Mouse (Mus musculus) hindbrain, embryonic 12.5 days (tissue): ENCODE results near the gene Fkbp4. TPM values are rescaled to one million over a fixed set of nuclear protein-coding genes. Genes with fewer than 3 reads are reported as not detected.

Source experiments
- ATAC-seq: fragments of 200-750 bp; cut with Nextera tagmentation; 2 replicates; pipeline ENCODE4 v1.8.0; 2017; ENCODE audit warnings: moderate TSS enrichment; ENCODE audit not compliant: low FRiP score
- H3K27ac ChIP-seq: fragments of 300-500 bp; sonication (generic); 2 replicates; pipeline ENCODE4 v1.5.1; 2016; ENCODE audit warnings: mild to moderate bottlenecking
- H3K27me3 ChIP-seq: fragments of 300-500 bp; sonication (generic); 2 replicates; pipeline ENCODE4 v1.6.1; 2016; ENCODE audit warnings: mild to moderate bottlenecking
- H3K36me3 ChIP-seq: fragments of 300-500 bp; sonication (generic); 2 replicates; pipeline ENCODE4 v1.6.1; 2016; ENCODE audit warnings: mild to moderate bottlenecking
- H3K4me1 ChIP-seq: fragments of 300-500 bp; sonication (generic); 2 replicates; pipeline ENCODE4 v1.6.1; 2016
- H3K4me2 ChIP-seq: fragments of 300-500 bp; sonication (generic); replicated peaks from 2 replicates; pipeline ENCODE4 v1.6.1; 2016; ENCODE audit warnings: mild to moderate bottlenecking
- H3K4me3 ChIP-seq: fragments of 300-500 bp; sonication (generic); 2 replicates; pipeline ENCODE4 v1.5.1; 2016; ENCODE audit warnings: mild to moderate bottlenecking
- H3K9ac ChIP-seq: fragments of 300-500 bp; sonication (generic); 2 replicates; pipeline ENCODE4 v1.6.1; 2016; ENCODE audit warnings: mild to moderate bottlenecking, moderate library complexity
- H3K9me3 ChIP-seq: fragments of 300-500 bp; sonication (generic); replicated peaks from 2 replicates; pipeline ENCODE4 v1.6.1; 2016; ENCODE audit warnings: mild to moderate bottlenecking
- WGBS: fragments of 180-500 bp; shearing (Covaris S2); methylation state at CpG from one replicate; pipeline ENCODE4 v1.1.7; 2016; 5-methylcytosine and 5-hydroxymethylcytosine counted together
- polyA plus RNA-seq: library from polyadenylated mRNA; unstranded; fragments of >200 nt; fragmentation: Nextera tagmentation; extraction: Ambion mirVana; gene quantifications from 2 replicates; pipeline ENCODE4 v1.2.1, GENCODE M21; 2016

Fkbp4 gene
- 415 and 439 TPM in 2 replicates for polyA plus RNA-seq

- Histone ChIP-seq H3K27ac (peak within 1 kb of the TSS; percentile 94), H3K4me3 (peak within 1 kb of the TSS; percentile 85), H3K4me1 (peaks cover 12% of the 10 kb centered on the region), H3K4me2 (peak within 1 kb of the TSS; percentile 63), H3K9ac (peak within 1 kb of the TSS; percentile 97), H3K27me3 (no peaks in the 10 kb centered on the region), H3K9me3 (no peaks in the 10 kb centered on the region), H3K36me3 (peaks cover 32% of the 10 kb centered on the region)
- WGBS = under 1% methylated on average over 67 of the region's 67 CpGs
- peak; percentile 95 for ATAC-seq
These were observed at the start of gene Fkbp4 for GRCm38 (mm10) chr6:128438317-128438870. TSS of gene Fkbp4 (minus strand) at chr6:128438677.

- no peak for ATAC-seq
- no peak overlapping the region for H3K27ac ChIP-seq
- 92% methylated on average over 11 of the region's 11 CpGs for WGBS
These were observed 49.3 kb upstream of the Fkbp4 start for GRCm38 (mm10) chr6:128487736-128488135.

GRCm38 (mm10) chr6:128479463-128480454 lies 41.3 kb upstream of the Fkbp4 start:
- no peak overlapping the region for H3K4me3 ChIP-seq
- no peak overlapping the region for H3K9ac ChIP-seq
- H3K27me3 ChIP-seq = no peaks in the 10 kb centered on the region
- H3K27ac ChIP-seq = no peak overlapping the region
- peak; percentile 91 for ATAC-seq
- 27% methylated on average over 26 of the region's 26 CpGs for WGBS
- peak overlapping the region; percentile 41 for H3K4me2 ChIP-seq
- H3K4me1 ChIP-seq = 0 out of 2 replicates have a peak, but pooled peaks cover 3% of the 10 kb centered on the region
- H3K36me3 ChIP-seq = no peaks in the 10 kb centered on the region
- no peaks in the 10 kb centered on the region for H3K9me3 ChIP-seq

More at GRCm38 (mm10) chr6:128487736-128488135, 49.3 kb upstream of the Fkbp4 start:
- Histone ChIP-seq H3K9ac (no peak overlapping the region), H3K36me3 (no peaks in the 10 kb centered on the region), H3K9me3 (no peaks in the 10 kb centered on the region), H3K27me3 (no peaks in the 10 kb centered on the region), H3K4me3 (no peak overlapping the region), H3K4me2 (no peak overlapping the region), H3K4me1 (no peaks in the 10 kb centered on the region)

- H3K27ac ChIP-seq = no peak overlapping the region
- H3K9me3 ChIP-seq = no peaks in the 10 kb centered on the region
- H3K9ac ChIP-seq = no peak overlapping the region
- no peaks in the 10 kb centered on the region for H3K27me3 ChIP-seq
- 0 out of 2 replicates have a peak, but pooled peaks cover 3% of the 10 kb centered on the region for H3K4me1 ChIP-seq
- H3K4me3 ChIP-seq = no peak overlapping the region
- no peak for ATAC-seq
- whole genome bisulfite sequencing = 29% methylated on average over 4 of the region's 4 CpGs
- no peak overlapping the region for H3K4me2 ChIP-seq
- no peaks in the 10 kb centered on the region for H3K36me3 ChIP-seq
These were observed 39.0 kb upstream of the Fkbp4 start for GRCm38 (mm10) chr6:128477495-128477894.

GRCm38 (mm10) chr6:128474112-128474511 lies 35.6 kb upstream of the Fkbp4 start:
- no peaks in the 10 kb centered on the region for H3K4me1 ChIP-seq
- no peak overlapping the region for H3K9ac ChIP-seq
- no peak overlapping the region for H3K27ac ChIP-seq
- no peak overlapping the region for H3K4me2 ChIP-seq
- 90% methylated on average over 6 of the region's 6 CpGs for WGBS
- ATAC-seq = no peak
- no peaks in the 10 kb centered on the region for H3K36me3 ChIP-seq
- no peaks in the 10 kb centered on the region for H3K27me3 ChIP-seq
- no peaks in the 10 kb centered on the region for H3K9me3 ChIP-seq
- H3K4me3 ChIP-seq = no peak overlapping the region

- H3K27ac ChIP-seq = no peak overlapping the region
- H3K9ac ChIP-seq = no peak overlapping the region
- H3K9me3 ChIP-seq = no peaks in the 10 kb centered on the region
- H3K4me1 ChIP-seq = no peaks in the 10 kb centered on the region
- H3K27me3 ChIP-seq = no peaks in the 10 kb centered on the region
- WGBS = 6% methylated on average over 10 of the region's 12 CpGs
- H3K4me2 ChIP-seq = no peak overlapping the region
- no peak for ATAC-seq
- no peak overlapping the region for H3K4me3 ChIP-seq
- H3K36me3 ChIP-seq = no peaks in the 10 kb centered on the region
These were observed 31.0 kb upstream of the Fkbp4 start for GRCm38 (mm10) chr6:128469451-128469850.

GRCm38 (mm10) chr6:128467298-128467697 lies 28.8 kb upstream of the Fkbp4 start:
- H3K27me3 ChIP-seq = no peaks in the 10 kb centered on the region
- no peak for ATAC-seq
- H3K9me3 ChIP-seq = no peaks in the 10 kb centered on the region
- 49% methylated on average over 2 of the region's 2 CpGs for WGBS
- no peak overlapping the region for H3K9ac ChIP-seq
- no peaks in the 10 kb centered on the region for H3K4me1 ChIP-seq
- H3K4me2 ChIP-seq = no peak overlapping the region
- no peaks in the 10 kb centered on the region for H3K36me3 ChIP-seq
- no peak overlapping the region for H3K4me3 ChIP-seq
- no peak overlapping the region for H3K27ac ChIP-seq

GRCm38 (mm10) chr6:128466563-128466962 lies 28.1 kb upstream of the Fkbp4 start:
- Histone ChIP-seq H3K4me2 (no peak overlapping the region), H3K36me3 (no peaks in the 10 kb centered on the region), H3K9ac (no peak overlapping the region), H3K27ac (no peak overlapping the region), H3K27me3 (no peaks in the 10 kb centered on the region), H3K4me1 (no peaks in the 10 kb centered on the region), H3K9me3 (no peaks in the 10 kb centered on the region), H3K4me3 (no peak overlapping the region)
- WGBS = 72% methylated on average over 3 of the region's 3 CpGs
- no peak for ATAC-seq

GRCm38 (mm10) chr6:128466043-128466442 lies 27.6 kb upstream of the Fkbp4 start:
- no peaks in the 10 kb centered on the region for H3K4me1 ChIP-seq
- no peak overlapping the region for H3K4me3 ChIP-seq
- no peaks in the 10 kb centered on the region for H3K9me3 ChIP-seq
- no peak for ATAC-seq
- no peaks in the 10 kb centered on the region for H3K36me3 ChIP-seq
- H3K27me3 ChIP-seq = no peaks in the 10 kb centered on the region
- H3K27ac ChIP-seq = no peak overlapping the region
- 49% methylated on average over 7 of the region's 7 CpGs for WGBS
- H3K9ac ChIP-seq = no peak overlapping the region
- H3K4me2 ChIP-seq = no peak overlapping the region

GRCm38 (mm10) chr6:128464996-128465395 lies 26.5 kb upstream of the Fkbp4 start:
- Histone ChIP-seq H3K4me1 (no peaks in the 10 kb centered on the region), H3K9me3 (no peaks in the 10 kb centered on the region), H3K9ac (no peak overlapping the region), H3K36me3 (no peaks in the 10 kb centered on the region), H3K27ac (no peak overlapping the region), H3K27me3 (no peaks in the 10 kb centered on the region), H3K4me3 (no peak overlapping the region), H3K4me2 (no peak overlapping the region)
- 90% methylated on average over 4 of the region's 4 CpGs for WGBS
- no peak for ATAC-seq

GRCm38 (mm10) chr6:128461606-128462005 lies 23.1 kb upstream of the Fkbp4 start:
- Histone ChIP-seq H3K27me3 (no peaks in the 10 kb centered on the region), H3K36me3 (no peaks in the 10 kb centered on the region), H3K4me2 (no peak overlapping the region), H3K4me3 (no peak overlapping the region), H3K9me3 (no peaks in the 10 kb centered on the region), H3K4me1 (no peaks in the 10 kb centered on the region), H3K9ac (no peak overlapping the region), H3K27ac (no peak overlapping the region)
- no peak for ATAC-seq

- H3K4me3 ChIP-seq = no peak overlapping the region
- H3K36me3 ChIP-seq = no peaks in the 10 kb centered on the region
- no peak overlapping the region for H3K27ac ChIP-seq
- no peak overlapping the region for H3K4me2 ChIP-seq
- 85% methylated on average over 14 of the region's 14 CpGs for WGBS
- no peak for ATAC-seq
- H3K9me3 ChIP-seq = no peaks in the 10 kb centered on the region
- no peaks in the 10 kb centered on the region for H3K27me3 ChIP-seq
- no peaks in the 10 kb centered on the region for H3K4me1 ChIP-seq
- H3K9ac ChIP-seq = no peak overlapping the region
These were observed 22.4 kb upstream of the Fkbp4 start for GRCm38 (mm10) chr6:128460729-128461503.
